Mouse (Mus musculus): ENCODE data around the gene Pou4f2. TPM values are rescaled to one million over a fixed set of nuclear protein-coding genes. Genes with fewer than 3 reads are reported as not detected.

Pou4f2 gene
- polyA plus RNA-seq (2015; fragmentation: Nextera tagmentation; extraction: Ambion mirVana), result not detected in 2 replicates

DNA sequence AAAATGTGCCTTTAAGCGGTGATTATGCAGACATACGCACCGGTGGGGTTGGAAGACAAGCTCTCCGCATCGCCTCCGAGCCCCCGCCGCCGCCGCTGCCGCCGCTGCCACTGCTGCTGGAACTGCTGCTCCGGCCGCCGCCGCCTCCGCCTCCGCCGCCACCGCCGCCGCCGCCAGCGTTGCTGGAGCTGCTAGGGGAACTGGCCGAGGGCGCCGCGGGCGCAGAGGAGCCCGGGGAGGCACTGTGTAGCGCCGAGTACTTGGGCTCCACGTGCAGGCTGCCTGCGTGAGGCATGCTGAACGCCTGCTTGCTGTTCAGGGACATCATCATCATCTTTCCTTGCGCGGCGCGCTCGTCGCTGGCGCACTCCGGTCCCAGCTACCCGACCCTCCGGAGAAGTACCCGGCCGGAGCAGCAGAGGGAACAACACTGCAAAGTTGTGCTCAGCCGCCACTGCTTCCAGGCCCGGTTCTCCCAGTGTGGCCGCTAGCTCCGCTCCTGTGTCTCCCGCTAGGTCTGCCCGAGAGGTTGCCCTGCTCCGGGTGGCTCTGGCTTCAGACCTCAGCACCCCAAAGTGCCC, at the start of gene Pou4f2:
Gene Pou4f2, minus strand, starts transcription at position 575 of the 581 bp plus-strand sequence.
- under 1% methylated on average over 50 of the region's 54 CpGs for WGBS
- Histone ChIP-seq H3K4me2 (ENCODE audit: low read depth, low read length) (peak within 1 kb of the TSS; percentile 51), H3K9ac (ENCODE audit: low read length) (no peak within 1 kb of the TSS), H3K27me3 (ENCODE audit: control insufficient read depth, insufficient read depth, low read length) (peaks cover 78% of the 10 kb centered on the region), H3K27ac (ENCODE audit: low read length) (no peak within 1 kb of the TSS), H3K9me3 (replicated peaks; ENCODE audit: control insufficient read depth, low read length) (no peaks in the 10 kb centered on the region), H3K4me3 (replicated peaks; ENCODE audit: low read length) (peak within 1 kb of the TSS; percentile 40), H3K4me1 (ENCODE audit: control insufficient read depth, insufficient read depth, low read length) (peaks cover 11% of the 10 kb centered on the region; the same call in 1 of the 2 replicates), H3K36me3 (ENCODE audit: control insufficient read depth, insufficient read depth, low read length) (no peaks in the 10 kb centered on the region)
- no peak for ATAC-seq (ENCODE audit: insufficient read depth, low FRiP score)

- 36% methylated on average over 6 of the region's 6 CpGs for WGBS
- H3K9me3 ChIP-seq (replicated peaks; ENCODE audit: control insufficient read depth, low read length), result no peaks in the 10 kb centered on the region
- H3K4me3 ChIP-seq (replicated peaks; ENCODE audit: low read length), result no peak overlapping the region
- no peak for ATAC-seq (ENCODE audit: insufficient read depth, low FRiP score)
- no peak overlapping the region for H3K4me2 ChIP-seq (ENCODE audit: low read depth, low read length)
- no peak overlapping the region for H3K9ac ChIP-seq (ENCODE audit: low read length)
- no peak overlapping the region for H3K27ac ChIP-seq (ENCODE audit: low read length)
- no peaks in the 10 kb centered on the region for H3K27me3 ChIP-seq (ENCODE audit: control insufficient read depth, insufficient read depth, low read length)
- no peaks in the 10 kb centered on the region for H3K4me1 ChIP-seq (ENCODE audit: control insufficient read depth, insufficient read depth, low read length)
- no peaks in the 10 kb centered on the region for H3K36me3 ChIP-seq (ENCODE audit: control insufficient read depth, insufficient read depth, low read length)
Measured at GRCm38 (mm10) chr8:78477051-78477829, 40.8 kb upstream of the Pou4f2 start.

GRCm38 (mm10) chr8:78467889-78468288, 31.4 kb upstream of the Pou4f2 start:
- H3K27ac ChIP-seq (ENCODE audit: low read length), result no peak overlapping the region
- H3K4me3 ChIP-seq (replicated peaks; ENCODE audit: low read length), result no peak overlapping the region
- no peak overlapping the region for H3K9ac ChIP-seq (ENCODE audit: low read length)
- no peaks in the 10 kb centered on the region for H3K4me1 ChIP-seq (ENCODE audit: control insufficient read depth, insufficient read depth, low read length)
- no peak for ATAC-seq (ENCODE audit: insufficient read depth, low FRiP score)
- no peaks in the 10 kb centered on the region for H3K9me3 ChIP-seq (replicated peaks; ENCODE audit: control insufficient read depth, low read length)
- 89% methylated on average over 2 of the region's 2 CpGs for WGBS
- H3K4me2 ChIP-seq (ENCODE audit: low read depth, low read length), result no peak overlapping the region
- H3K36me3 ChIP-seq (ENCODE audit: control insufficient read depth, insufficient read depth, low read length), result no peaks in the 10 kb centered on the region
- H3K27me3 ChIP-seq (ENCODE audit: control insufficient read depth, insufficient read depth, low read length), result no peaks in the 10 kb centered on the region

DNA sequence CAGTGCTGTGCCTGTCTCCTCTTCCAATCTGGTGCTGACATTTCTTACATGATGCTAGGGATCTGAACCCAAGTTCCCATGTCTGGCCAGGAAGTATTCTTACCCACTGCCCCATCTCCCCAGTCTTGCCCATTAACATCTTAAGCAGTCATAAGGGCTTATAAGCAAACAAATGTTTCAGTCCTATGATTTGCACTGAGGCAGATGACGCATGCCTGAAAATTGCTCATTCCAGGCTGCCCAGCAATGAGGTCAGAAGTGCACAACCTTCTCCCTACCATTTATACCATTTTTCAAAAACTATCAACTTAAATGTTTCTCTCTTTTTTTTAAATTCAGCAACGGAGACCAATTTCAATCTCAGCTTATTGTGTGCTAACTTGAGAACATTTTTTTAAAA, 27.5 kb upstream of the Pou4f2 start:
- Histone ChIP-seq H3K4me3 (replicated peaks; ENCODE audit: low read length) (no peak overlapping the region), H3K27ac (ENCODE audit: low read length) (no peak overlapping the region), H3K9ac (ENCODE audit: low read length) (no peak overlapping the region), H3K4me2 (ENCODE audit: low read depth, low read length) (no peak overlapping the region), H3K27me3 (ENCODE audit: control insufficient read depth, insufficient read depth, low read length) (no peaks in the 10 kb centered on the region), H3K9me3 (replicated peaks; ENCODE audit: control insufficient read depth, low read length) (no peaks in the 10 kb centered on the region), H3K36me3 (ENCODE audit: control insufficient read depth, insufficient read depth, low read length) (no peaks in the 10 kb centered on the region), H3K4me1 (ENCODE audit: control insufficient read depth, insufficient read depth, low read length) (no peaks in the 10 kb centered on the region)
- ATAC-seq (ENCODE audit: insufficient read depth, low FRiP score), result no peak
- WGBS, result 63% methylated on average over 2 of the region's 2 CpGs

DNA sequence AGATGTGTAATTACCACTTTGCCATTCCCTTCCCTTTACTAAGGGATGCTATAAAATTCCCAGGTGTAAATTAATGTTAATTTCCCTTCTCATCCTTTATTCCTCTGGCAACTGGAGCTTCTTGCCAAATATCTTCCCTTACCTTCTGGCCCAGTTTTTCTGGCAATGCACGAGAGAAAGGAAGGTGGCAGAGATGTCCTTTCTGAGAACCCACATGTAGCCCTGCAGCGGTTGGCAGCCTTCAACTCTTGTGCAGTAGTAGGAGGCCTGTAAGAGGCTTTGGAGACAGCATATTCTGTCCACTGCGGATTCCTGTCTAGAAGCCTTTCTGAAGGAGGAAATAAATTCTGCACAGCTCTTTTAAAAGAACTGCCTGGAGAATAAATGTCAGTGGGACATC, 20.0 kb upstream of the Pou4f2 start:
- H3K4me1 ChIP-seq (ENCODE audit: control insufficient read depth, insufficient read depth, low read length), result no peaks in the 10 kb centered on the region
- no peak overlapping the region for H3K4me3 ChIP-seq (replicated peaks; ENCODE audit: low read length)
- H3K27me3 ChIP-seq (ENCODE audit: control insufficient read depth, insufficient read depth, low read length), result no peaks in the 10 kb centered on the region
- ATAC-seq (ENCODE audit: insufficient read depth, low FRiP score), result no peak
- no peak overlapping the region for H3K27ac ChIP-seq (ENCODE audit: low read length)
- H3K9ac ChIP-seq (ENCODE audit: low read length), result no peak overlapping the region
- WGBS, result 78% methylated on average over 3 of the region's 3 CpGs
- H3K36me3 ChIP-seq (ENCODE audit: control insufficient read depth, insufficient read depth, low read length), result no peaks in the 10 kb centered on the region
- no peak overlapping the region for H3K4me2 ChIP-seq (ENCODE audit: low read depth, low read length)
- H3K9me3 ChIP-seq (replicated peaks; ENCODE audit: control insufficient read depth, low read length), result no peaks in the 10 kb centered on the region

DNA sequence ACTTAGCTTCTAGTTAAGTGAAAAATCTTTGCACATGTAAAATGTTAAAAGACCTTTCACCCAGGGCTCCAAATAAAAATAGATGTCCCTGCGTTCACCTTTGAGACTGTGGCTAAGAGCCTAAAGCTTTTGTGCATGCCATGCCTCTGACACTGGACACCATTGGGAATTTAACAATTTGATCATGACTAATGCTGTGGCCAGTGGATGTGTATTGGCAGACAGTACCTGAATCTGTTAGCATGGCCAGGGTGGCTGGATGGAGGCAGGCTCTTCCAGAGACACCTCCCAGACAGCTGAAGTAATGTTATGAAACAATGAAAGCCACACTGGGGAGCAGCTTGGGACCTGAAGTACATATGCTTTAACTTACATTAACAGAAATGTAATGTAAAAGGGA, 6.3 kb upstream of the Pou4f2 start:
- no peak for ATAC-seq (ENCODE audit: insufficient read depth, low FRiP score)
- Histone ChIP-seq H3K4me1 (ENCODE audit: control insufficient read depth, insufficient read depth, low read length) (peaks cover 2% of the 10 kb centered on the region; the same call in 1 of the 2 replicates), H3K27me3 (ENCODE audit: control insufficient read depth, insufficient read depth, low read length) (peaks cover 31% of the 10 kb centered on the region), H3K9me3 (replicated peaks; ENCODE audit: control insufficient read depth, low read length) (no peaks in the 10 kb centered on the region), H3K4me3 (replicated peaks; ENCODE audit: low read length) (no peak overlapping the region), H3K36me3 (ENCODE audit: control insufficient read depth, insufficient read depth, low read length) (no peaks in the 10 kb centered on the region), H3K4me2 (ENCODE audit: low read depth, low read length) (no peak overlapping the region), H3K9ac (ENCODE audit: low read length) (no peak overlapping the region), H3K27ac (ENCODE audit: low read length) (no peak overlapping the region)
- WGBS, result 79% methylated on average over 1 of the region's 1 CpGs

GRCm38 (mm10) chr8:78438121-78438520, 1.7 kb upstream of the Pou4f2 start:
- H3K27me3 ChIP-seq (ENCODE audit: control insufficient read depth, insufficient read depth, low read length), result peaks cover 68% of the 10 kb centered on the region
- H3K4me1 ChIP-seq (ENCODE audit: control insufficient read depth, insufficient read depth, low read length), result peaks cover 11% of the 10 kb centered on the region; the same call in 1 of the 2 replicates
- ATAC-seq (ENCODE audit: insufficient read depth, low FRiP score), result no peak
- WGBS, result under 1% methylated on average over 18 of the region's 18 CpGs
- 0 out of 2 replicates have a peak overlapping the region, but pooled peaks have one; percentile 13 for H3K4me2 ChIP-seq (ENCODE audit: low read depth, low read length)
- H3K27ac ChIP-seq (ENCODE audit: low read length), result no peak overlapping the region
- no peak overlapping the region for H3K4me3 ChIP-seq (replicated peaks; ENCODE audit: low read length)
- H3K9me3 ChIP-seq (replicated peaks; ENCODE audit: control insufficient read depth, low read length), result no peaks in the 10 kb centered on the region
- no peaks in the 10 kb centered on the region for H3K36me3 ChIP-seq (ENCODE audit: control insufficient read depth, insufficient read depth, low read length)
- no peak overlapping the region for H3K9ac ChIP-seq (ENCODE audit: low read length)

- H3K4me3 ChIP-seq (replicated peaks; ENCODE audit: low read length), result no peak overlapping the region; the same call in 1 of the 2 replicates
- H3K27me3 ChIP-seq (ENCODE audit: control insufficient read depth, insufficient read depth, low read length), result peaks cover 72% of the 10 kb centered on the region
- no peaks in the 10 kb centered on the region for H3K36me3 ChIP-seq (ENCODE audit: control insufficient read depth, insufficient read depth, low read length)
- no peak for ATAC-seq (ENCODE audit: insufficient read depth, low FRiP score)
- 3% methylated on average over 32 of the region's 32 CpGs for WGBS
- H3K4me2 ChIP-seq (ENCODE audit: low read depth, low read length), result 0 out of 2 replicates have a peak overlapping the region, but pooled peaks have one; percentile 13
- H3K27ac ChIP-seq (ENCODE audit: low read length), result no peak overlapping the region
- no peak overlapping the region for H3K9ac ChIP-seq (ENCODE audit: low read length)
- H3K4me1 ChIP-seq (ENCODE audit: control insufficient read depth, insufficient read depth, low read length), result peaks cover 11% of the 10 kb centered on the region; the same call in 1 of the 2 replicates
- H3K9me3 ChIP-seq (replicated peaks; ENCODE audit: control insufficient read depth, low read length), result no peaks in the 10 kb centered on the region
Measured at GRCm38 (mm10) chr8:78437140-78438045, 948 bp upstream of the Pou4f2 start.

Measured in stomach, embryonic 16.5 days (tissue).